Mouse (Mus musculus) cerebellum, adult 18-20 months (tissue): ENCODE data around the gene D17H6S53E.
A peak's percentile ranks its signal among the peaks of the same experiment; 100 is the strongest.

ENCODE experiments used
- DNase-seq, 2 experiments: peaks; one replicate each; pipeline ENCODE4 v3.0.0; 2021

Gene D17H6S53E

GRCm38 (mm10) chr17:35126206-35126611 is at the start of gene D17H6S53E:
D17H6S53E (plus strand) TSS chr17:35126373.
- peak; percentile 69 to 75 for DNase-seq

DNA sequence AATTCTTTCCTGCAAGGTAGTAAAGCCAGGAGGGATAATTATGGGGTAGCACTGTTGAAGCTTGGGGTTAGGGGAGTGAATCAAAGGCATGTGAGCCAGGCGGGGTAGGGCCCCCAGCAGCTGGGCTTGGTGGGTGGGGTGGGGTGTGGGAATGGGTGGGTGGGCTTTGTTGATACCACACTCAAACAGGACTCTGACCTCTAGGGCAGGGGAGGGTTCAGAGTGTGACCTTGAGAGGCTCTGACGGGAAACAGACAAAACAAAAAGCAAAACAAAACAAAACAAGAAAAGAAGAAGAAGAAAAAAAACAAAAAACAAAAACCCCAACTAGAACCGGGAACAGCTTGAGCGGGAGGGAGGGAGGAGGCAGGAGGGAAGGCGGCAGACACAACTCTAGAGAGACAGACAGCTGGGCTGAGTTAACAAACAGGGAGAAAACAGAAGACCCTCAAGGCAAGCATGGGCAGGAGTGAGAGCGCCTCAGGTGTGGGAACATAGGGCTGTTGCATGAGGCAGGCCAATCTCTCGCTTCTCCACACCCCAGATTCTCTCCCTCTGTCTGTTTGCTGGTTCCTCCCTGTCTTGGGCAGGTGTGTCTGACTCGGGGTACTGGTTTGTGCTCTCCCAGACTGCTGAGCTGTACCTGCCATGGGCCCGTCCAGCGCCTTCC is 49.5 kb upstream of the D17H6S53E start, which contains the start of gene Ly6g6e:
Ly6g6e (plus strand) TSS at position 396 of the 670 bp plus-strand sequence.
- DNase-seq = no peak

DNA sequence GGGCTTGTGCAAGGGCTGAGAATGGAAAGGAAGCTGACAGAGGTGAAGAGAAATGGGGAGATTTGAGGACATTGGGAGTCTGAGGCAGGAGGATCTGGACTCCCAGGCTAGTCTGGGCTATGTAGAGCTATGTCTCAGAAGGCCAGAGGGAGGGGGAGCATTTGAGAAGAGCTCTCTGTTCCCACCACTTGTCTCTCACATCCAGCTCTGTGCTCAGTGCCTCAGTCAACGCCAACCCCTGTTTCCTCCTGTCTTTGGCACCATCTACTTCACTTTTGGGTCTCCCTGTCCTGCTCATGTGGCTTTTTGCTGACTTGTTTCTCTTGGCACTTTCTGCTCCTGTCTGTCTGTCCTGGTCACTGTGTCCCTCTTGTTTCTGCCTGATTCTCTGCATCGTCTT is 48.9 kb upstream of the D17H6S53E start:
- peak in 1 of 2 experiments; percentile 29 for DNase-seq

DNA sequence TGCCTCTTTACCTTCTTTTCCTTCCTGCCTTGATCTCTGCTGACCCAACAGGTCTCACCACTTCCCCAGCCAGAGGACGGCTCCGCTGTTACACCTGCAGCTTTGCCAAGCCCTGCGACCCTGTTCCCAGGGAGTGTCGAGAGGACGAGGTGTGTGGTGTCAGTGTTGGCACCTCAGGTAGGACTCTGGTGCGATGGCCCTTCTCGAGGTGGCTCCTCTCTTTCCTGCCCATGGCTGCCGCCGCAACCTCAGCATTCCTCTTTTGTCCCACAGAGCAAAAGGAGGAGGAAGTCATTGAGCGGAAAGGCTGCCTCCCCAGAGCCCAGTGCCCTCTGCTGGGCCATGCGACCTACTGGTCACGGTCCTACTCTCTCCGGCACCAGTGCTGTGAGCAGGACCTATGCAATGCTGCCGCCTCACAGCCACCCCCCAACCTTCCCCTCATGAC is 48.4 kb upstream of the D17H6S53E start, which contains the start of gene Ly6g6d:
Ly6g6d (minus strand) TSS at position 280 of the 448 bp plus-strand sequence.
- DNase-seq = peak; percentile 65 to 72

GRCm38 (mm10) chr17:35079778-35080177 is 46.4 kb upstream of the D17H6S53E start:
- DNase-seq = no peak

DNA sequence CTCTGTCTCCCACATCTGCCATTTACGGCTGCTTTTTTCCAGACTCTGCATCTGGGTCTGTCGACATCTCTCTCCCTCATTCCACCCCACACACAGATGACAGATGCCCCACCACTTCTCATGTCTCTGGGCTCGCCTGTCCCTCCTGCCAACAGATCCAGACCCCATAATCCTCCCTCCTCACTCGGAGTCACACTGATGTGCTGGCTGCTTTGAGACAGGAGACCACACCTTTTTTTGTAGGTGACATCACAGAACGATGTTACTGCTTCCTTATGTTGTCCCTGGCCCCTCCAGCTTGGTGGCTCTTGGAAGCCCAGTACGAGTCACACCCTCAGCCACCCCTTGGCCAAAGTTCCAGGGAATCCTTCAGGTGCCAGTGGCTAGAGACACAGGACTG is 45.9 kb upstream of the D17H6S53E start:
- DNase-seq = no peak

GRCm38 (mm10) chr17:35080710-35081109 is 45.5 kb upstream of the D17H6S53E start:
- no peak for DNase-seq

DNA sequence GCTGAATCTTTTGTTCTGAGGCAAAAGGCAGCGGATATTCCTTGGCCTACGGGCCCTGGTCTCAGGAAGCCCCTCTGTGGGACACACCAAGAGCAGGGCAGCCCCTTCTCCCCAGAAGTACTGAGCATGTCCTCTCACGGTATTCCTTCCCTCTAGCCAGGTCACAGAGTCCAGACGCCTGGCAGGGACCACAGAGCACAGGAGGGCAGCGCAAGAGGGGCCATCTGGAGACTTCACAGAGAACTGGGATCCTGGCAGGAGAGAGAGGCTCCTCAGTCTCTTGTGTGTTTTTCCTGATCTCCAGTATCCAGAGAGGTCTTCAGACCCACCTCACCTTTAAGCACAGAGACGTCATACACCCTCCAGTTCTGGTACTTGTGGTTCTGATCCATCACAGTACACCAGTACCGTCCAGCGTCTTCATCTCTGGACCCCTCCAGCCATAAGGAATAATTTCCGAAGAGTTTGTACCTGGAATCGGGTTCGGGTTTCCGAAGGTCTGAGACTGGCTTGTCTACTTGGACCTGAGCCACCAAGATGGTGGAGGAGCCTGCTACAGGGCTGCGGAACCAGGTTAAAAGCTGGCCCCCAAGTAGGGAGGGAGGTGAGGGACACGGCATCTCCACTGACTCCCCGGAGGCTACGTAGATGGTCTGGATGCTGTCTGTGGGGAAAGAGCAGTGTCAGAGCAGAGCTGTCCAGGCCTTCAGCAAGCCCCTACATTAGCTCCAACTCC is 43.2 kb upstream of the D17H6S53E start:
- peak; percentile 74 to 82 for DNase-seq

DNA sequence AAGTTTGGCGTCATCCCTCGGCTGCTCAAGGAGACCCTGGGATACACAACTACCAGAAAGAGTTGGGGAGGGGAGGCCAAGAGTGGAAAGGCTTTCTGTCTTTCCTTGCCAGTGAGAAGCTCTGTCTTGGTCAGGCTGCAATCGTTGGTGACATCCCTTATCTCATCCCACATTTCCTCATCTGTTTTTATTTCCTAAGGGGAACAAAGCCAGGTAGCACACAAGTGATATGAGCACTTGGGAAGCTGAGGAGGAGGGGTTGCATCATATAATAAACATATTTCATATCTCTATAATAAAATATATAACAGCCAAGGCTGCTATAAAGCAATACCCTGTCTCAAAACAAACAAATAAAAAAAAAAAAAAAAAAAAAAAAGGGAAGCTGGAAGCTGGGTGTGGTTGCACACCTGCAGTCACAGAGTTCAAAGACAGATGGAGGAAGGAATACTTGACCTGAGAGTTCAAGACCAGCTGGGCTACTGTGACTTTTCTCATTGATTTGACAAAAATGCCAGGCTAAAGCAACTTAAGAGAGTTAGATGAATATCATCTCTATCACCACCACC is 42.2 kb upstream of the D17H6S53E start:
- no peak for DNase-seq

GRCm38 (mm10) chr17:35085208-35085865 is 40.8 kb upstream of the D17H6S53E start, which contains the start of gene Ly6g6f:
Ly6g6f (minus strand) TSS chr17:35085610.
- DNase-seq = no peak

DNA sequence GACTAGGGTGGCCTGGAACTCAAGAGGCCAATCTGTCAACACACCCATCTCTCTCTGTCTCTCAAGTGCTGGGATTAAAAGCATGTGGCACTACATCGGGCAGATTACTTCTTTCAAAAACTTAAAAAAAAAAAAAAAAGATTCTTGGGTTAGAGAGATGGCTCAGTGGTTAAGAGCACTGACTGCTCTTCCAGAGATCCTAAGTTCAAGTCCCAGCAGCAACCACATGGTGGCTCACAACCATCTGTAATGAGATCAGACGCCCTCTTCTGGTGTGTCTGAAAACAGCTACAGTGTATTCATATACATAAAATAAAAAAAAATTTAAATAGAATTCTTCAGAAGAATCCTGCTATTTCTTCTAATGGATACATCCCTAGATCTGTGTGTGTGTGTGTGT is 38.0 kb upstream of the D17H6S53E start:
- DNase-seq = no peak

DNA sequence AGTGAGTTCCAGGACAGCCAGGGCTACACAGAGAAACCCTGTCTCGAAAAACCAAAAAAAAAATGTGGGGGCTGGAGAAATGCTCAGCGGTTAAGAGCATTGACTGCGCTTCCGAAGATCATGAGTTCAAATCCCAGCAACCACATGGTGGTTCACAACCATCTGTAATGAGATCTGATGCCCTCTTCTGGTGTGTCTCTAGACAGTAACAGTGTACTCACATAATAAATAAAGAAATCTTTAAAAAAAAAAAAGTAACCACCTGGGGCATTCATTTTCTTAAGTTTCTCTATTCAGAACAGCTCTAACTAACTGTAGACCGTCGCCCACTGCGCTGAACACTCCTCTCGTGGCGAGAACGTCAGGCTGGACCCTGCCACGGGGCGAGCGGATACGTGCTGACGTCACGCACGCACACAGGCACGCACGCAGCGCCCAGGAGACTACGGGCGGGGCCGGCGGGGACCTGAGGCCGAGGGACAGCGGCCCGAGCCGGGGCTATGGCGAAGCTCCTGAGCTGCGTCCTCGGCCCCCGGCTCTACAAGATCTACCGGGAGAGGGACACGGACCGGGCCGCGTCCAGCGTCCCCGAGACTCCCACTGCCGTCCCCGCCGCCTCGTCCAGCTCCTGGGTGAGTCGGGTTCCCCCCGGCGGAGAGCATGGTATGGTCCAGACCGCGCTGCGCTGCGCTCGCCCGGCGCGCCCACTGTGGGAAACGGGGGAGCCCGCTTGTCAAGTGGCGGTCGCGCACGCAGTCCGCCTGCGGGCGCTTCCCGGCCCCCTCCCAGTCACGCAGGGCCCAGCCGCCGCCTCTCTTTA is 37.1 kb upstream of the D17H6S53E start, which contains the start of gene Abhd16a:
Abhd16a (plus strand) TSS at position 439 of the 820 bp plus-strand sequence.
- peak; percentile 97 for DNase-seq

DNA sequence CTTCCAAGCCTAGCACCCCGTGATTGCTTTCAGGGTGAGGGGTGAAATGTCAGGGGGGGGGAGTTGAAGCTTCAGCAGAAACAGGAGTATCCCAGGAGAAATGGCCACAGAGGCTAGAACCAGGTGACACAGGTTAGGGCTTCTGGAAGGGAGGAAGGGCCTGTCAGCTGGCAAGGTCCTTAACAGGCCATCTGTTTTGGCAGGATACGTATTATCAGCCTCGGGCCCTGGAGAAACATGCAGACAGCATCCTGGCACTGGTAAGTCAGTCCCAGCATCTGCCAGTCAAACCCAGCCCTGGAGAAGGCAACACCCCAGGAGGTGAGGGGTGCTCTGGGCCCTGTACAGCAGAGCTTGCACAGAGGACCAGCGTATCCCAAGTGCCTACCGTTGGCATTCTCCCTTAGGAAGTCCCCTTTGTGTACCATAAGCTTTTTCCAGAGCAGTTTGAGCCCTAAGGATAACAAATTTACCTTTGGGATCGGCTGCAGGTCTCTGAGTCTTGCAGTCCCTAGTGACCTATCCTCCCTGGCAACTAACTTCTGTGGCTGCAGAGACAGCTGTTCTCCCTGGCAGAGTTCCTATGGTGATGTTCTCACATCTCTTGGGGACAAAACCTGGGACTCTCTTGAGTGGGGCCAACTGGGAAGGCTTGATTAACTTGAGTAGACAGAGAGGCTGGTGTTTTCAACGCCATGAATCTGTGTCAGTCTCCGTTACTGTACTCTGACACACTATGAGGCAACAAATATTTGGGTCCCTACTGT is 35.8 kb upstream of the D17H6S53E start:
- peak; percentile 83 to 92 for DNase-seq

DNA sequence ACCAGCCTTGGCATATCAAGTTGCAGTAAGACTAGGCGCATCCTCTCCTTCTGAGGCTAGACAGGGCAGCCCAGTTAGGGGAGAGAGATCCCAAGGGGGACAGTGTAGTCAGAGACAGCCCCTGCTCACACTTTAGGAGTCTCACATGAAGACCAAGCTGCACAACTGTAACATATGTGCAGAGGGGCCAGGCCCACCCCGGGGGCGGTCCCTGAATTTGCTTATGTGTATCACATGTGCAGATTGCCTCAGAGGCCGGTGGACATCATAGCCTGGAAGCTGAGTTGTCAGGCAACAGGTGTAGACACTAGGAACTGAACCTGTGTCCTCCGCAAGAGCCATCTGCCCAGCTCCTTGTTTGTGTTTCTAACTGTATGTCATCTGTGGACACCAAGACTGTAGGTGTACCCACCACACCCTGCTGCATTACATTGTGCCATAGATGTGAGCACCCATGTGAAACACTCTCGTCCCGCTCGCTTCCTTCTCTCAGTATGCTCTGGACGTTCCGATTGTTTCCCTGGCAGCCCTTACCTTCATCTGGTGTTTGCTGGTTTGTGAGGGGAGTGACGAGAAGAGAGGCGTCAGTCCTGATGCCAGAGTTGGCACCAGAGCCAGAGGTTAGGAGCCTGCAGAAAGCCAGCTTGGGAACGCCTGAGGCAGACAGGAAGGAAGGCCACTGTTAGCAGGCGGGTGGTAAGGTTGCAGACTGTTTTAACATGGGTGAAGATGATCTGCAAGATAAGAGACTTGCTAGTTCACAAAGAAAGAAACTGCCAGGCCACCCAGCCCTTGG is 33.6 kb upstream of the D17H6S53E start:
- DNase-seq = no peak

GRCm38 (mm10) chr17:35094475-35095365 is 31.5 kb upstream of the D17H6S53E start:
- no peak for DNase-seq

DNA sequence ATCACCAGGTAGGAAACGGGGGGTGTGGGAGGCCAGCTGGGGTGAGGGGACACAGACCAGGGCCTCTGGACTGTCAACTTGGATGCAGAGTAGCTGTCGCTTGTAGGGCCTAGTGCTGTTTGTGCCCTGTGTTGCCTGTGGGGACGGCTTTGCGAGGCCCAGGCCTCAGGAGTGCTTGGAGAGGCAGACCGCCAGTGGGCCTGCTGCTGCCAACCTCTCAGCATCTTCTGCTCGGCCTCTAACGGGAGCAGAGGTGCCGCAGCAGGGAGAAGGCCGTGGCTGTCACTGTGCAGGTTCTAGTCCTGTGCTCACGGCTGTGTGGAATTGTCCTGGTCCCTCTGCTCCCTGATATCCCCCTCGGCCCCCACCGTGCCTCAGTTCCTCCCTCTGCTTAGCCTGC is 29.6 kb upstream of the D17H6S53E start:
- DNase-seq = peak in 1 of 2 experiments; percentile 58

DNA sequence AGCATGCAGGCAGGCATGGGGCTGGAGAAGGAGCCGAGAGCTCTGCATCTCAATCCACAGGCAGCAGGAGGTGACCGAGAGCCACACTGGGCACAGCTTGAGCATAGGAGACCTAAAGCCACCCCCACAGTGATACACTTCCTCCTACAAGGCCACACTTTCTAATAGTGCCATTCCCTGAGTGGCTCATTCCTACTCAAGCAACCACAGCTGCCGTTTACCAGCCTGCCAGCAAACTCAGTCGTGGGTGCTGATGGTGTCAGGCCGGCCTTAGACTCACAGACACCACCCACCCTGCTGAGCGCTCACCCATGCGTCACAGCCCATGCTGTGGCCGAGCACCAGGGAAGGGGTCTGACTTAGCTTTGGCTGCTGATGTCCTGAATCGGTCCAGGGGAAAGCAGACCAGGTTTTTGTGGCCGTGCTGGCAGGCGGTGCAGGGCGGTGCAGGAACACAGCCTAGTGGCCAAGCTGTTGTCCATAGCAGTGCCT is 29.0 kb upstream of the D17H6S53E start:
- peak; percentile 74 to 75 for DNase-seq

- DNase-seq = peak in 1 of 2 experiments; percentile 22
These were observed 25.9 kb upstream of the D17H6S53E start for GRCm38 (mm10) chr17:35100196-35100765.

DNA sequence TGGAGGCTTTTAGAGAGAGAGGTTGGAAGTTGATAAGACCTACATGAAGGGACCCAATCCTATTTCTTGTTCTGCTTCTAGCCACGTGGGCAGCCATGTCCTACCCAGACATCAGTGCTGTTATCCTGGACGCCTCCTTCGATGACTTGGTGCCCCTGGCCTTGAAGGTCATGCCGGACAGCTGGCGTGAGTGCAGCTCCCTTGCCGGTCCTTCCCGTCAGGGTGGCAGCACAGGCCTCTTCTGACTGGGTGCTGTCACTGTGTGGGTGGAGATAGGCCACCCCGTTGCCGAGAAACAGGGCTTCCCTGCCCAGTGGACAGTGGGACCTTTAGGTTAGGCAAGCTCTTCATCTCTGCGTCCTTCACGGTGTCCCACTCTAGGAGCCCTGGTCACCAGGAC is 25.0 kb upstream of the D17H6S53E start:
- DNase-seq = peak in 1 of 2 experiments; percentile 37
